Mouse (Mus musculus): ENCODE results near the gene Hist1h1d. TPM values are rescaled to one million over a fixed set of nuclear protein-coding genes. Genes with fewer than 3 reads are reported as not detected.

The Hist1h1d gene
- polyA plus RNA-seq (2015; fragmentation: Nextera tagmentation; extraction: Ambion mirVana): 0.09 and 0.13 TPM in 2 replicates

- Histone ChIP-seq H3K27ac (replicated peaks) (peak within 1 kb of the TSS; percentile 90), H3K4me1 (peaks cover 32% of the 10 kb centered on the region), H3K27me3 (replicated peaks) (no peaks in the 10 kb centered on the region), H3K4me3 (replicated peaks) (no peak within 1 kb of the TSS), H3K4me2 (peak within 1 kb of the TSS; percentile 68), H3K36me3 (no peaks in the 10 kb centered on the region), H3K9ac (replicated peaks) (no peak within 1 kb of the TSS), H3K9me3 (replicated peaks) (no peaks in the 10 kb centered on the region)
- ATAC-seq (ENCODE audit: low FRiP score): no peak
These were observed at the start of gene Hist1h1d for GRCm38 (mm10) chr13:23552962-23553361. Gene Hist1h1d (plus strand): TSS chr13:23553262.

GRCm38 (mm10) chr13:23503797-23504196 is 49.3 kb upstream of the Hist1h1d start:
- ATAC-seq (ENCODE audit: low FRiP score): no peak
- H3K4me1 ChIP-seq: peaks cover 7% of the 10 kb centered on the region
- 0 out of 2 replicates have a peak overlapping the region, but pooled peaks have one; percentile 3 for H3K4me3 ChIP-seq (replicated peaks)
- H3K36me3 ChIP-seq: no peaks in the 10 kb centered on the region
- no peak overlapping the region for H3K9ac ChIP-seq (replicated peaks)
- no peaks in the 10 kb centered on the region for H3K9me3 ChIP-seq (replicated peaks)
- under 1% methylated on average over 9 of the region's 9 CpGs for WGBS
- H3K4me2 ChIP-seq: peak overlapping the region; percentile 34
- H3K27ac ChIP-seq (replicated peaks): no peak overlapping the region
- H3K27me3 ChIP-seq (replicated peaks): peaks cover 3% of the 10 kb centered on the region

GRCm38 (mm10) chr13:23505662-23506345 is 47.3 kb upstream of the Hist1h1d start:
- Histone ChIP-seq H3K4me1 (peaks cover 6% of the 10 kb centered on the region), H3K4me2 (peak overlapping the region; percentile 46), H3K27ac (replicated peaks) (no peak overlapping the region), H3K36me3 (no peaks in the 10 kb centered on the region), H3K9me3 (replicated peaks) (no peaks in the 10 kb centered on the region), H3K4me3 (replicated peaks) (peak overlapping the region; percentile 17), H3K27me3 (replicated peaks) (0 out of 2 replicates have a peak, but pooled peaks cover 3% of the 10 kb centered on the region), H3K9ac (replicated peaks) (no peak overlapping the region)
- no peak for ATAC-seq (ENCODE audit: low FRiP score)
- WGBS: 7% methylated on average over 14 of the region's 14 CpGs

GRCm38 (mm10) chr13:23506351-23506750 is 46.7 kb upstream of the Hist1h1d start:
- Histone ChIP-seq H3K9me3 (replicated peaks) (no peaks in the 10 kb centered on the region), H3K4me3 (replicated peaks) (no peak overlapping the region), H3K4me1 (peaks cover 6% of the 10 kb centered on the region), H3K4me2 (peak overlapping the region; percentile 46), H3K27ac (replicated peaks) (no peak overlapping the region), H3K27me3 (replicated peaks) (0 out of 2 replicates have a peak, but pooled peaks cover 3% of the 10 kb centered on the region), H3K36me3 (no peaks in the 10 kb centered on the region), H3K9ac (replicated peaks) (no peak overlapping the region)
- no peak for ATAC-seq (ENCODE audit: low FRiP score)
- 6% methylated on average over 13 of the region's 13 CpGs for WGBS

- peak overlapping the region; percentile 46; the same call in 1 of the 2 replicates for H3K4me2 ChIP-seq
- H3K9ac ChIP-seq (replicated peaks): no peak overlapping the region
- 22% methylated on average over 14 of the region's 14 CpGs for WGBS
- no peak overlapping the region for H3K27ac ChIP-seq (replicated peaks)
- no peaks in the 10 kb centered on the region for H3K9me3 ChIP-seq (replicated peaks)
- H3K27me3 ChIP-seq (replicated peaks): 0 out of 2 replicates have a peak, but pooled peaks cover 3% of the 10 kb centered on the region
- no peak overlapping the region for H3K4me3 ChIP-seq (replicated peaks)
- no peaks in the 10 kb centered on the region for H3K36me3 ChIP-seq
- no peak for ATAC-seq (ENCODE audit: low FRiP score)
- H3K4me1 ChIP-seq: peaks cover 6% of the 10 kb centered on the region
These were observed 46.1 kb upstream of the Hist1h1d start for GRCm38 (mm10) chr13:23506819-23507515.

GRCm38 (mm10) chr13:23510127-23510526 is 42.9 kb upstream of the Hist1h1d start:
- no peak overlapping the region for H3K9ac ChIP-seq (replicated peaks)
- H3K9me3 ChIP-seq (replicated peaks): no peaks in the 10 kb centered on the region
- H3K4me3 ChIP-seq (replicated peaks): no peak overlapping the region
- 0 out of 2 replicates have a peak, but pooled peaks cover 3% of the 10 kb centered on the region for H3K27me3 ChIP-seq (replicated peaks)
- no peaks in the 10 kb centered on the region for H3K36me3 ChIP-seq
- H3K4me2 ChIP-seq: no peak overlapping the region
- peaks cover 6% of the 10 kb centered on the region for H3K4me1 ChIP-seq
- ATAC-seq (ENCODE audit: low FRiP score): no peak
- 46% methylated on average over 1 of the region's 1 CpGs for WGBS
- no peak overlapping the region for H3K27ac ChIP-seq (replicated peaks)

GRCm38 (mm10) chr13:23513517-23513916 is 39.5 kb upstream of the Hist1h1d start:
- no peak for ATAC-seq (ENCODE audit: low FRiP score)
- no peak overlapping the region for H3K4me3 ChIP-seq (replicated peaks)
- no peaks in the 10 kb centered on the region for H3K36me3 ChIP-seq
- H3K4me1 ChIP-seq: peaks cover 8% of the 10 kb centered on the region
- no peak overlapping the region for H3K4me2 ChIP-seq
- no peak overlapping the region for H3K9ac ChIP-seq (replicated peaks)
- no peaks in the 10 kb centered on the region for H3K9me3 ChIP-seq (replicated peaks)
- no peaks in the 10 kb centered on the region for H3K27me3 ChIP-seq (replicated peaks)
- H3K27ac ChIP-seq (replicated peaks): no peak overlapping the region
- 86% methylated on average over 1 of the region's 1 CpGs for WGBS

GRCm38 (mm10) chr13:23515281-23515680 is 37.8 kb upstream of the Hist1h1d start:
- ATAC-seq (ENCODE audit: low FRiP score): no peak
- H3K4me3 ChIP-seq (replicated peaks): no peak overlapping the region
- H3K9me3 ChIP-seq (replicated peaks): no peaks in the 10 kb centered on the region
- peaks cover 10% of the 10 kb centered on the region for H3K4me1 ChIP-seq
- H3K27ac ChIP-seq (replicated peaks): no peak overlapping the region
- H3K4me2 ChIP-seq: no peak overlapping the region
- H3K27me3 ChIP-seq (replicated peaks): no peaks in the 10 kb centered on the region
- H3K36me3 ChIP-seq: no peaks in the 10 kb centered on the region
- no peak overlapping the region for H3K9ac ChIP-seq (replicated peaks)
- WGBS: 77% methylated on average over 5 of the region's 5 CpGs

- Histone ChIP-seq H3K9me3 (replicated peaks) (no peaks in the 10 kb centered on the region), H3K4me2 (peak overlapping the region; percentile 85), H3K27ac (replicated peaks) (peak overlapping the region; percentile 13; the same call in 1 of the 2 replicates), H3K4me3 (replicated peaks) (peak overlapping the region; percentile 49), H3K36me3 (no peaks in the 10 kb centered on the region), H3K4me1 (peaks cover 10% of the 10 kb centered on the region), H3K27me3 (replicated peaks) (no peaks in the 10 kb centered on the region), H3K9ac (replicated peaks) (peak overlapping the region; percentile 40)
- no peak for ATAC-seq (ENCODE audit: low FRiP score)
- WGBS: 52% methylated on average over 15 of the region's 15 CpGs
These were observed 37.0 kb upstream of the Hist1h1d start for GRCm38 (mm10) chr13:23515826-23516620.

GRCm38 (mm10) chr13:23516822-23517602 is 36.0 kb upstream of the Hist1h1d start:
- WGBS: 0% methylated on average over 19 of the region's 19 CpGs
- Histone ChIP-seq H3K9ac (replicated peaks) (peak overlapping the region; percentile 38), H3K36me3 (no peaks in the 10 kb centered on the region), H3K4me1 (peaks cover 13% of the 10 kb centered on the region), H3K27ac (replicated peaks) (peak overlapping the region; percentile 74), H3K27me3 (replicated peaks) (no peaks in the 10 kb centered on the region), H3K4me2 (peak overlapping the region; percentile 85), H3K4me3 (replicated peaks) (peak overlapping the region; percentile 49), H3K9me3 (replicated peaks) (no peaks in the 10 kb centered on the region)
- peak; percentile 83 for ATAC-seq (ENCODE audit: low FRiP score)
